Mouse (Mus musculus) brain, embryonic 14.5 days (tissue): ENCODE results near the gene Peg12.

Experiments used
- CTCF ChIP-seq: fragments of 200-500 bp; IDR thresholded peaks from 2 replicates; pipeline ENCODE4 v1.5.1; 2012; ENCODE audit warnings: inconsistent platforms, mild to moderate bottlenecking, moderate library complexity, borderline replicate concordance; ENCODE audit not compliant: insufficient read depth, insufficient read length; ENCODE audit errors: extremely low read depth
- POLR2A ChIP-seq: fragments of 200-500 bp; IDR thresholded peaks from 2 replicates; pipeline ENCODE4 v1.6.1; 2012; ENCODE audit warnings: mild to moderate bottlenecking, inconsistent platforms, borderline replicate concordance; ENCODE audit not compliant: poor library complexity, insufficient read depth, insufficient read length, severe bottlenecking; ENCODE audit errors: extremely low read depth

GRCm38 (mm10) chr7:62452353-62452752 is 12.0 kb downstream of the Peg12 start:
- TF ChIP-seq CTCF (no peak), POLR2A (no peak)
